Mouse (Mus musculus) bone marrow, adult 2 months (tissue): ENCODE measurements around the gene Npr2. TPM values are rescaled to one million over a fixed set of nuclear protein-coding genes. Genes with fewer than 3 reads are reported as not detected.
"Not testable (repeated sequence)": the region's sequence is repeated elsewhere in the genome, so short reads cannot be mapped to it uniquely, and the experiment has no call there.

Experiments
- H3K27ac ChIP-seq: fragments of 200-500 bp; 2 replicates; pipeline ENCODE4 v1.5.1; 2012; ENCODE audit warnings: low read depth, mild to moderate bottlenecking, control low read depth, inconsistent platforms, low read length; ENCODE audit not compliant: control insufficient read depth, poor library complexity, insufficient read depth
- H3K4me1 ChIP-seq: fragments of 200-500 bp; 2 replicates; pipeline ENCODE4 v1.6.1; 2011; ENCODE audit warnings: low read length; ENCODE audit not compliant: control insufficient read depth, insufficient read depth
- H3K4me3 ChIP-seq: fragments of 200-500 bp; replicated peaks from 2 replicates; pipeline ENCODE3; 2011; ENCODE audit warnings: mild to moderate bottlenecking, low read depth, low read length, control low read depth; ENCODE audit not compliant: control insufficient read depth
- CTCF ChIP-seq: fragments of 200-500 bp; IDR thresholded peaks from 2 replicates; pipeline ENCODE4 v1.5.1; 2011; ENCODE audit warnings: low read length, control low read depth; ENCODE audit not compliant: control insufficient read depth, insufficient read depth
- POLR2A ChIP-seq: fragments of 200-500 bp; IDR thresholded peaks from 2 replicates; pipeline ENCODE4 v1.6.1; 2011; ENCODE audit warnings: low read depth, mild to moderate bottlenecking, control low read depth, low read length, borderline replicate concordance; ENCODE audit not compliant: control insufficient read depth
- WGBS: fragments of 180-500 bp; shearing (Covaris S2); methylation state at CpG from one replicate; pipeline ENCODE4 v1.1.7; 2018; 5-methylcytosine and 5-hydroxymethylcytosine counted together
- polyA plus RNA-seq: library from polyadenylated mRNA; stranded (reverse); fragments of >200 nt; gene quantifications from 2 replicates; pipeline ENCODE4 v1.2.4, GENCODE M21; 2011; ENCODE audit warnings: low replicate concordance; ENCODE audit not compliant: missing spikeins, insufficient read depth, insufficient read length

Gene Npr2
- polyA plus RNA-seq, 1 experiment: 3.7 TPM

GRCm38 (mm10) chr4:43591961-43592360, 39.8 kb upstream of the Npr2 start:
- no peak overlapping the region for H3K27ac ChIP-seq
- no peak overlapping the region for H3K4me3 ChIP-seq
- TF ChIP-seq POLR2A (no peak), CTCF (no peak)
- 66% methylated on average over 3 of the region's 3 CpGs for WGBS
- H3K4me1 ChIP-seq: no peaks in the 10 kb centered on the region

GRCm38 (mm10) chr4:43593453-43593852, 38.3 kb upstream of the Npr2 start:
- TF ChIP-seq POLR2A: no peak
- TF ChIP-seq CTCF: no peak
- H3K4me3 ChIP-seq: no peak overlapping the region
- no peaks in the 10 kb centered on the region; the same call in 1 of the 2 replicates for H3K4me1 ChIP-seq
- 36% methylated on average over 3 of the region's 3 CpGs for WGBS
- no peak overlapping the region for H3K27ac ChIP-seq

GRCm38 (mm10) chr4:43596597-43596996, 35.1 kb upstream of the Npr2 start:
- H3K27ac ChIP-seq, H3K4me1 ChIP-seq, H3K4me3 ChIP-seq: not testable (repeated sequence)
- 68% methylated on average over 2 of the region's 2 CpGs for WGBS

- H3K4me1 ChIP-seq: peaks cover 2% of the 10 kb centered on the region; the same call in 1 of the 2 replicates
- WGBS: 47% methylated on average over 4 of the region's 4 CpGs
- H3K4me3 ChIP-seq: no peak overlapping the region
- TF ChIP-seq POLR2A (no peak), CTCF (no peak)
- H3K27ac ChIP-seq: no peak overlapping the region
Observed at GRCm38 (mm10) chr4:43598200-43598599, 33.5 kb upstream of the Npr2 start.

GRCm38 (mm10) chr4:43598650-43599380, 32.9 kb upstream of the Npr2 start:
- Histone ChIP-seq H3K27ac (peak overlapping the region; percentile 88), H3K4me3 (no peak overlapping the region), H3K4me1 (peaks cover 2% of the 10 kb centered on the region; the same call in 1 of the 2 replicates)
- 64% methylated on average over 7 of the region's 7 CpGs for WGBS
- TF ChIP-seq POLR2A (0 out of 2 replicates have a peak, but pooled peaks have one; percentile 14), CTCF (no peak)

- peaks cover 7% of the 10 kb centered on the region; the same call in 1 of the 2 replicates for H3K4me1 ChIP-seq
- WGBS: 68% methylated on average over 9 of the region's 9 CpGs
- H3K4me3 ChIP-seq: no peak overlapping the region
- peak overlapping the region; percentile 46; the same call in 1 of the 2 replicates for H3K27ac ChIP-seq
- TF ChIP-seq POLR2A (no peak), CTCF (no peak)
Observed at GRCm38 (mm10) chr4:43600195-43600934, 31.4 kb upstream of the Npr2 start.

- TF ChIP-seq CTCF (no peak), POLR2A (no peak)
- H3K4me1 ChIP-seq: peaks cover 7% of the 10 kb centered on the region; the same call in 1 of the 2 replicates
- H3K4me3 ChIP-seq: no peak overlapping the region
- WGBS: 62% methylated on average over 3 of the region's 3 CpGs
- H3K27ac ChIP-seq: no peak overlapping the region
Observed at GRCm38 (mm10) chr4:43604099-43604498, 27.6 kb upstream of the Npr2 start.

DNA sequence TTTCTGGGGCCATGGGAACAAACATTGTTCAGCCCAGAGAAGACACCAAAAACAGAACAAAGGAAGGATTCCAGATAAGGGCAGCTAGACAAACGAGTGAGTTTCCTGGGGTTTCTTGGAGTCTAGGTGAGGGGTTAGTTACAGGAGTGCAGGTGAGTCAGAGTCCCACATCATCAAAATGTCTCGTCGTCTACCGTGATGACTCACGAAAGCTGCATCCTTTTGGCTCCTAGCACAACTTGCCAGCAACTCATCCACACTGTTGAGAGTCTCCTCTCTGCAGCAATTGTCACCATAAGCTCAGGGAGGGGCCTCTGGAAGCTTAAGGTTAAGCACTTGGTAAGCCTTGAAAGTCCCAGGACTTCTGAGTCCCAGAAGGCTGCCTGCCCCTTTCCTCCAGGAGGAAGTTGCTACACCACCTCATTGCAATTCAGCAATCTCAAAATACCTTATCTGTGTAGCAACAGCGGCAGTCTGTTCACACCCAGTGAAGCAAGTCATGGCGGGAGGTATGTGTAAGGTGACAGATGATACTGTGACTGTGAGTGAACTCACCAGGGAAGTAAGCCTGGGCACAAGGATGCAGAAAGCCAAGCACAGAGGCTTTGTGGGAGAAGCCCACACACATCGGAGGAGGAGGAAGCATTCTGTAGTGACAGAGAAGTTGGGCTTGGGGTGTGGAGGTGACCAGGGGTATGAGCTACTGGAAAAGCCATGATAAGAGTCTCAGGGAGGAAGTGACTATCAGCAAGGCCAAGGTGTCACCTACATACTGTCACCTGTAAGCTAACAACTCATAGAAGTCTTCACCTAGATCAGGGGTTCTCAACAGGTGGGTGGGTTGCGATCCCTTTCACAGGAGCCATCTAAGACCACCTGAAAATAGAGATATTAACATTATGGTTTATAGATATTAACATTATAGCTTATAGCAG, 26.7 kb upstream of the Npr2 start:
- WGBS: 34% methylated on average over 9 of the region's 9 CpGs
- peak overlapping the region; percentile 3 for H3K4me3 ChIP-seq
- H3K4me1 ChIP-seq: peaks cover 7% of the 10 kb centered on the region; the same call in 1 of the 2 replicates
- H3K27ac ChIP-seq: peak overlapping the region; percentile 75
- TF ChIP-seq CTCF: no peak
